Mouse (Mus musculus): ENCODE measurements around the gene Btnl1. TPM values are rescaled to one million over a fixed set of nuclear protein-coding genes. Genes with fewer than 3 reads are reported as not detected.

Btnl1 gene
- total RNA-seq, 2 experiments from 2014 or later, result not detected

DNA sequence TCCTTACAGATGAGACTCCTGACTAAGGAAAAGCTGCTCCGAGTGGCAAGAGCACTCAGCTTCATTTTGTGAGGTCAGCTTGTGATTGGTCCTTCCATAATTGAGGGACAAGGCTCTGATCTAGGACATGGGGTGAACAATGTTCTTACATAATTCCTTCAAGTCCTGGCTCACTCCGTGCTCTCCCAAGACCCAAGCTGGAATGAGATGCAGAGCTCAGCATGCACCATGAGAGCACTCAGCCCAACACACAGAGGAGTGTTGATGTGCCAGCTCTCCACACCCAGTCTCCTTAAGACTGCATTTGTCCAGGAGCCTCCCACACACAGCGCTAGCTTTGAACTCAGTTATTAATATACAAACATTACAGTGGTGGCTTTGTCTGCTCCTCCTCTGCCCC, 7.8 kb downstream of the Btnl1 start:
- DNase-seq, result no peak

DNA sequence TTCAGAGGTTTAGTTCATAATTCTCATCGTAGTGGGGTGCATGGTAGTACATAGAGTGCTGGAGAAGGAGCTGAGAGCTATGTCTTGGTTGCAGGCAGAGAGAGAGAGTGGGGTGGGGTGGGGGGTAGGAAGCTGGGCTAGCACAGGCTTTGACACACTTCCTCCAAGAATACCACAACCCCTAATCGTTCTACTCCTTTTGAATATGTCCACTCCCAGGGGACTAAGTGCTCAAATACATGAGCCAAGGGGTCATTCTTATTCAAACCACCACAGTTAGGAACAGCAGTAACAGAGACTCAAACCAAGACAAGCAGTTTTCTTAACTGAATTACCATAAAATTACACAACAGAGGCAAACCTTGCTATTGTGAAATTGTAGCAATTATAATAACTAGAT, 9.7 kb downstream of the Btnl1 start:
- no peak for DNase-seq

- DNase-seq, result peak; percentile 55 to 65
Observed at GRCm38 (mm10) chr17:34388513-34388912, 11.6 kb downstream of the Btnl1 start.

- DNase-seq, result no peak
Observed at GRCm38 (mm10) chr17:34391507-34391906, 14.6 kb downstream of the Btnl1 start.

DNA sequence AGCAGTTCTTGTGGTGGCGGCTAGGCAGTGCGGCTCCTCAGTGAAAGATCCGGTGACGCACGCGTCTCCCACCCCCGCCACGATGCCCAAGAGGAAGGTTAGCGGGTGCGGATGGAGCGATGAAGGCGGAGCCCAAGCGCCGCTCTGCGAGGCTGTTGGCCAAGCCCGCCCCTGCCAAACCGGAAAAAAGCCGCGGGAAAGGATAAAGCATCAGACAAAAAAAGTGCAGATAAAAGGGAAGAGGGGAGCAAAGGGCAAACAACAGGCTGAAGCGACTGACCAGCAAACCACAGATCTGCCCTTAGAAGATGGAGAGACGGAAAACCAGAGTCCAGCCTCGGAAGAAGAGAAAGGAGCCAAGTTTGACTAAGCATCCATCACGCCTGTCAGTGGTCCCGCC, 15.4 kb downstream of the Btnl1 start:
- peak; percentile 57 to 69 for DNase-seq

GRCm38 (mm10) chr17:34397357-34397756, 20.4 kb downstream of the Btnl1 start:
- peak; percentile 27 to 39 for DNase-seq

DNA sequence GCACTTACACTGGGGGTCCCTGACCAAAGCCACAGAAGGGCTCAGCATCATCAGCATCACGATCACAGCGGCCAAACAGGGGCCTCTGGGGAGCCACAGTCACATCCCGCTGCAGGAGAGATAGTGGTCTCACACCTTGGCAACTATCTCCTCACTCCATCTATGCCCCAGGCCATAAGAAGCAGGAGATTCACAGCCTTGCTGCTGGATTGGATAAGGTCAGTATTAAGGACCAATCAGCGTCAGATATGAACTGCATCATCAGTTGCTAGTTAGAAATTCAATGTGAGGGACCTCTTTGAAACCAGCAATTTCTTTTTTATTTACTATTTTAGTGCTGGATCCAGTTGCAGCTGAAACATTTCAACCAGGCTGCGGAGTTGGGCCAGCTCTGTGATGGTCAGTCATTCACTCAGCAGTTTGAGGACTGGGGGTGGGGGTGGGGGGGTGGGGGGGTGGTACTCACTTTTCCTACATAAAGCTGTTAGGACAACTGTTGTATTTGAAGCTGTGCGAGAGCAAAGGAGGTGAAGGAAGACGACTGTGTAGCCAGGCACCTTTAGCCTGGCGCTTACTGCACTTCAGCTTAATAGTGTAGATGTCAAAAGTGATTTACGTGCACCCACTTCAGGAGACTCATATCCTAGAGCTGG, 21.3 kb downstream of the Btnl1 start:
- DNase-seq, result peak; percentile 11 to 62

GRCm38 (mm10) chr17:34398711-34399393, 21.9 kb downstream of the Btnl1 start, which contains the start of gene BC051142:
Gene BC051142 (plus strand): TSS chr17:34398820.
- DNase-seq, result peak; percentile 84 to 90

GRCm38 (mm10) chr17:34399394-34399715, 22.4 kb downstream of the Btnl1 start:
- no peak for DNase-seq

- peak; percentile 68 to 81 for DNase-seq
Observed at GRCm38 (mm10) chr17:34411117-34411516, 34.2 kb downstream of the Btnl1 start.

DNA sequence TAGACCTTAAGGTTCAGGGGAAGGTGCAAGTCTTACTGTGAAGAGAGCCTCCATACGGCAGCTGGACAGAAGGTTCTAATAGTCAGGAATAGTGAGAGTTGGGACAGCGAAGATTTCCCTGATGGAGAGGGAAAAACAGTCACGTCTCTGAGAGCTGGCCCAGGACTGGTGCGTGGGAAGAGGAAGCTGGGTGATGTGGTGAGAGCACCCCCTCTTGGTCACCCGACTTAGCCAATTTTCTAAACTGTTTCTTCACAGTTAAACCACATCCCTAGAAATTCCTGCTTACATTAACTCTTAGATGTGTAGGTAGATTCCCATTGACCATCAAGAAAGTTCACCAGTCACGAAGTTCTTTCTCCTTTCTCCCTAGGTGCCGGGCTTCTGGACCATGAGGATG, 43.1 kb downstream of the Btnl1 start:
- DNase-seq, result no peak

DNA sequence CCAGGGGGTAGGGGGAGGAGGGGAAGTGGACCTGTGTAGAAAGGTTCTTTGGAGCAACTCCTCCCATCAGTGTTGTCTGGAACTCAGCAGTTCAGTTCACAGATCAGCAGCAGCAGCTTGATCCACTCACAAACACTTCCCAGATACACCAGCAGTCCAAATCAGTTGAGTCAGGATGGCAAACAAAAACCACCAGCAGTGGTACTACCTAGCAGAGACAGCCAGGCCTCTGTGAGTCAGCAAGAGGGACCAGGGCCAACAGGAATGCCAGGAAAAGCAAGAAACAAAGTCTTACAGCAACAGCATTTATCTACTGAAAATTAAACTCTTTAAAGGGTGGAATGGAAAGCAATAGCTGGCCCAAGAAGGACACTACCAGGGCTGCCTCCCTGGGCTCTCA, 50.7 kb downstream of the Btnl1 start:
- DNase-seq, result peak; percentile 16 to 52

Other genes starting within 250 kb of the Btnl1 start
- gene H2-DMb2, start 233.8 kb upstream of the Btnl1 start, total RNA-seq (2021), result 1 to 10 TPM in 1 of 2 experiments, under 1 TPM in 1; 0.72 to 2.2 TPM
- gene H2-DMb1, start 224.1 kb upstream of the Btnl1 start, total RNA-seq (2021), result 1 to 10 TPM; 3.5 to 6.0 TPM
- 10 to 100 TPM; 12.5 to 23.0 TPM for gene Tap1, start 189.6 kb upstream of the Btnl1 start, total RNA-seq (2021)
- gene Psmb9, start 189.4 kb upstream of the Btnl1 start, total RNA-seq (2021), result 10 to 100 TPM; 11.2 to 18.8 TPM
- 10 to 100 TPM; 31.0 to 34.7 TPM for gene Psmb8, start 179.4 kb upstream of the Btnl1 start, total RNA-seq (2021)
- gene Tap2, start 173.6 kb upstream of the Btnl1 start, total RNA-seq (2021), result 10 to 100 TPM; 47.0 to 54.3 TPM
- under 1 TPM; 0.33 to 0.73 TPM for gene H2-Ob, start 138.2 kb upstream of the Btnl1 start, total RNA-seq (2021)
- 10 to 100 TPM; 36.3 to 70.4 TPM for gene H2-Ab1, start 119.4 kb upstream of the Btnl1 start, total RNA-seq (2021)
- gene H2-Aa, start 89.3 kb upstream of the Btnl1 start, total RNA-seq (2021), result 10 to 100 TPM; 56.2 to 89.4 TPM
- 10 to 100 TPM; 52.3 to 94.3 TPM for gene H2-Eb1, start 71.3 kb upstream of the Btnl1 start, total RNA-seq (2021)
- not detected for gene H2-Eb2, start 51.5 kb upstream of the Btnl1 start, total RNA-seq (2021)
- under 1 TPM; 0.23 to 0.30 TPM for gene Btnl2, start 22.3 kb upstream of the Btnl1 start, total RNA-seq (2021)
- 1 to 10 TPM; 1.2 to 1.8 TPM for gene BC051142, start 21.7 kb downstream of the Btnl1 start, total RNA-seq (2021)
- not detected for gene Btnl4, start 100.2 kb downstream of the Btnl1 start, total RNA-seq (2021)
- gene Btnl6, start 140.2 kb downstream of the Btnl1 start, total RNA-seq (2021), result not detected
- gene Notch4, start 187.1 kb downstream of the Btnl1 start, total RNA-seq (2021), result 10 to 100 TPM; 20.1 to 37.0 TPM
- gene Gpsm3, start 212.7 kb downstream of the Btnl1 start, total RNA-seq (2021), result 1 to 10 TPM; 5.2 to 6.2 TPM
- gene Pbx2, start 214.1 kb downstream of the Btnl1 start, total RNA-seq (2021), result 10 to 100 TPM; 34.7 to 41.4 TPM
- gene Ager, start 220.7 kb downstream of the Btnl1 start, total RNA-seq (2021), result under 1 TPM; 0.82 to 0.99 TPM
- 10 to 100 TPM; 67.7 to 86.5 TPM for gene Rnf5, start 226.6 kb downstream of the Btnl1 start, total RNA-seq (2021)
- gene Agpat1, start 227.1 kb downstream of the Btnl1 start, total RNA-seq (2021), result 100 to 1,000 TPM in 1 of 2 experiments, 10 to 100 TPM in 1; 99.4 to 109 TPM
- gene Egfl8, start 238.8 kb downstream of the Btnl1 start, total RNA-seq (2021), result 1 to 10 TPM; 2.9 to 4.6 TPM

Measured in adrenal gland, postnatal 36 days (tissue).